Mouse (Mus musculus) lung, embryonic 16.5 days (tissue): ENCODE data around the gene Sorbs1. TPM values are rescaled to one million over a fixed set of nuclear protein-coding genes. Genes with fewer than 3 reads are reported as not detected.

Experiments
- ATAC-seq: fragments of 200-750 bp; cut with Nextera tagmentation; 2 replicates; pipeline ENCODE4 v1.8.0; 2017; ENCODE audit warnings: low read depth, mild to moderate bottlenecking, moderate library complexity
- H3K27ac ChIP-seq: fragments of 300-500 bp; sonication (generic); 2 replicates; pipeline ENCODE4 v1.5.1; 2014; ENCODE audit warnings: mild to moderate bottlenecking, control low read depth, low read length
- H3K27me3 ChIP-seq: fragments of 300-500 bp; sonication (generic); 2 replicates; pipeline ENCODE4 v1.6.1; 2014; ENCODE audit warnings: low read depth, low read length, mixed read lengths; ENCODE audit not compliant: control insufficient read depth, insufficient read depth
- H3K36me3 ChIP-seq: fragments of 300-500 bp; sonication (generic); 2 replicates; pipeline ENCODE4 v1.6.1; 2014; ENCODE audit warnings: low read length; ENCODE audit not compliant: control insufficient read depth, insufficient read depth
- H3K4me1 ChIP-seq: fragments of 300-500 bp; sonication (generic); replicated peaks from 2 replicates; pipeline ENCODE4 v1.6.1; 2014; ENCODE audit warnings: low read length, mixed read lengths; ENCODE audit not compliant: control insufficient read depth, insufficient read depth
- H3K4me2 ChIP-seq: fragments of 300-500 bp; sonication (generic); 2 replicates; pipeline ENCODE4 v1.6.1; 2014; ENCODE audit warnings: low read depth, low read length, control low read depth
- H3K4me3 ChIP-seq: fragments of 300-500 bp; sonication (generic); 2 replicates; pipeline ENCODE4 v1.5.1; 2014; ENCODE audit warnings: mild to moderate bottlenecking, low read length, control low read depth
- H3K9ac ChIP-seq: fragments of 300-500 bp; sonication (generic); 2 replicates; pipeline ENCODE4 v1.6.1; 2014; ENCODE audit warnings: low read length, control low read depth
- H3K9me3 ChIP-seq: fragments of 300-500 bp; sonication (generic); 2 replicates; pipeline ENCODE4 v1.6.1; 2016; ENCODE audit warnings: low read length; ENCODE audit not compliant: control insufficient read depth
- WGBS: fragments of 180-500 bp; shearing (Covaris S2); extraction: QIAGEN DNeasy Blood & Tissue Kit; methylation state at CpG from one replicate; pipeline ENCODE4 v1.1.7; 2014; 5-methylcytosine and 5-hydroxymethylcytosine counted together
- polyA plus RNA-seq: library from polyadenylated mRNA; unstranded; fragments of >200 nt; fragmentation: Nextera tagmentation; extraction: Ambion mirVana; gene quantifications from 2 replicates; pipeline ENCODE4 v1.2.1, GENCODE M21; 2015

Gene Sorbs1
- polyA plus RNA-seq, 1 experiment from 2014 or later: 51.5 TPM

DNA sequence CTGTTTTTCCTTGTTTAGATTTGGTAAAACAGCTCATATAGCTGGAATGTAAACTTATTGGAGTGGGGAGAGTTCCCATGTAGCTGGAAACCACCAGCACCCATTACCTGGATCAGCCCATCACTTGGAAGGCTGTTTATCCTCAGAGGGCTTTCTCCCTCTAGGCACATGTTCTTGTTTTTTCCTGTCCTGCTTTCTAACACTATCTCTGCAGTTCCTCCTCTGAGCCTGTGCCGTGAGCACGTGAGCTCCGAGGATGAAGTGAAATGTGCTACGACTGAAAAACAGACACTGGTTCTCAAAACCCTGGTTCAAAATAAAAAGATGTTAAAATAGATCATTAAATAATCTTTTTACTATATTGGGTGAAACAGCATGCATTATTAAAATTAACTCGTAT is 211.1 kb downstream of the Sorbs1 start:
- Histone ChIP-seq H3K4me1 (no peaks in the 10 kb centered on the region), H3K27me3 (no peaks in the 10 kb centered on the region), H3K36me3 (no peaks in the 10 kb centered on the region), H3K4me3 (no peak overlapping the region), H3K9ac (no peak overlapping the region), H3K9me3 (no peaks in the 10 kb centered on the region), H3K27ac (no peak overlapping the region), H3K4me2 (no peak overlapping the region)
- no peak for ATAC-seq
- 77% methylated on average over 5 of the region's 5 CpGs for WGBS

DNA sequence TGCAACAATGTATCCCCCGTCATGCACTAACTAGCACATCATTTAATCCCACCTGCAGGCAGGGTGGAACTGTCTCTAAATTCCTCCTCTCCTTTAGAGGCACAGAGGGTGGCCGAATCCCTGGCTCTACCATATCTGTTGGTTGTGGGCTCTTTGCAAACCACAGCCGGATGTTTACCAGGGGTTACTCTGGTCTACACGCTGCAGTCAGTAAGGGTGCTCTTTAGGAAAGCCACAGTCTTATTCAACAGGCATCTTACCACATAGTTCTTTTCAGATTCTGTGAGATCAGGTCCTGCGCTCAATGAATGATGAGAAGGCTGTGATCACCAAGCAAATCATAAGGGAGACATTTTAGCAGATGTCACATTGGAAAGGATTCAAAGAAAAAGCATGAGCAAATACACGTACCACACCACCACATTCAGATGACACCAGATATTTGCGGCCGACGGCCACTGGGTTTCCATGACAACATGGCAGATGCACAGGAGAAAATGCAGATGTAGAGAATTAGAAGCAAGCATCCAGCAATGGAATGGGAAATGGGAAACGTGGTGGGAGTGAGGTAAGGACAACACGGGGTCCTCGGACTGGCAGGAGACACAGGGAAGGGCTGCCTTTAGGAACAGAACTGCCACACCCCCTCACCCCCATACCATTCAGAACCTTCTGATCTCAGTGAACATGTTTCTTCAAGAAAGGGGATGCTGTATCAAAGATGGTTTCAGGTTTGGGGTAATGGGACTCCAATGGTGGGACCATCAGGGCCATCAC is 213.4 kb downstream of the Sorbs1 start:
- no peaks in the 10 kb centered on the region for H3K36me3 ChIP-seq
- no peak overlapping the region for H3K27ac ChIP-seq
- ATAC-seq: no peak
- H3K4me2 ChIP-seq: no peak overlapping the region
- no peak overlapping the region for H3K9ac ChIP-seq
- 65% methylated on average over 12 of the region's 12 CpGs for WGBS
- no peaks in the 10 kb centered on the region for H3K9me3 ChIP-seq
- H3K4me1 ChIP-seq: no peaks in the 10 kb centered on the region
- H3K4me3 ChIP-seq: no peak overlapping the region
- no peaks in the 10 kb centered on the region for H3K27me3 ChIP-seq

DNA sequence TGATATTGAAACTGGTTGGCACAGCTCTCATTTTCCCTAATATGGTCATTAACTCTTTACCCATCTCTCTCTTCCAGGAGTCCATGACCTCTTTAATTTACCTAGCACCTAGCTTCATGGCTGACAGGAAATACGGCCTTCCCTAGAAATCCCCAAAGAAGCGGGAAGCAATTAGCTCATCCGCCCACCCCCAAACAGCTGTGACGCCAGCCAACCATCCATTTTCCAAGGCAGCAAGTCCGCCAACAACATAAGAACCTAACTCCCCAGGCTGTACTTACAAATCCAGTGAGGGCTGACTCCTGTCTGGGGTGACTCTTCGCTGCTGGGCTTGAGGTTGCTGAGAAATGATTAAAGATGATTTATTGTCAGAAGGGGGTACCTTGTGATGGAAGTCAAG is 214.4 kb downstream of the Sorbs1 start:
- Histone ChIP-seq H3K4me1 (no peaks in the 10 kb centered on the region), H3K9me3 (no peaks in the 10 kb centered on the region), H3K27me3 (no peaks in the 10 kb centered on the region), H3K4me2 (no peak overlapping the region), H3K36me3 (no peaks in the 10 kb centered on the region), H3K9ac (no peak overlapping the region), H3K27ac (no peak overlapping the region), H3K4me3 (no peak overlapping the region)
- WGBS: 76% methylated on average over 6 of the region's 6 CpGs
- ATAC-seq: no peak

DNA sequence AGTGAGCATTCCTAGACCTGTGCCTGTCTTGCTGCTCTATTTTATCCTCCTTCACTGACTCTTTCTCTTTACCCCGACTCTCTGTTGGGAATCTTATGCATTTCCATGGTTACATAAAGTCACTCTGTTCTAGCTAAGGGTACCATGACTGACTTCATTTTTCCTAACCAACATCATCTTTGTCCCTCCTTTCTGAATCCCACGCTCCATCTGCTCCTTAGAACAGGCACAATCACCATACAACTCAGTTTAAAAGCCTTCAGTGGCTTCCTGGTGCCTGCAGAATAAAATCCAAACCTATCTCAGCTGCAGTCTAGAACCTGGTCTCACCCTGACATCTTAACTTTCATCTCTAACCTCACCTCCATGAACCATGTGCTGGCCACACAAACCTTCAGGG is 215.0 kb downstream of the Sorbs1 start:
- H3K9me3 ChIP-seq: no peaks in the 10 kb centered on the region
- H3K27me3 ChIP-seq: no peaks in the 10 kb centered on the region
- H3K36me3 ChIP-seq: no peaks in the 10 kb centered on the region
- no peak overlapping the region for H3K4me2 ChIP-seq
- no peak for ATAC-seq
- WGBS: 88% methylated on average over 2 of the region's 2 CpGs
- H3K9ac ChIP-seq: no peak overlapping the region
- H3K4me1 ChIP-seq: no peaks in the 10 kb centered on the region
- no peak overlapping the region for H3K27ac ChIP-seq
- H3K4me3 ChIP-seq: no peak overlapping the region

DNA sequence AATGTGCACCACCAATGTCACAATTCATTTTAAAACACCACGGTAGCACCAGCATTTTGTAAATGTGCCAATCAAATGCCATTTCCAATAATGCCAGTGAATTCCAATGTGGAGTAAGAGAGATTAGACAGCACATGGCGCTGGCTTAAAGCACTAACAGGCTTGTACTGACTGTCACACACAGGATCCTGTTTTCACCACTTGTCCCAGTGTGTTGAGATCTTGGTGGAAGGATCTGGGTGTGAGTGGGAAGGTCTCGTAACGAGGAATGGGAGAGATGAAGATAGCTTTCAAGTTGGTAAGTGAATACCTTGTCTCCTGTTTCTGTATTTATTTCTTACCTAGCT is 215.8 kb downstream of the Sorbs1 start:
- H3K36me3 ChIP-seq: no peaks in the 10 kb centered on the region
- no peak for ATAC-seq
- H3K4me3 ChIP-seq: no peak overlapping the region
- no peak overlapping the region for H3K4me2 ChIP-seq
- H3K27ac ChIP-seq: no peak overlapping the region
- no peaks in the 10 kb centered on the region for H3K4me1 ChIP-seq
- no peaks in the 10 kb centered on the region for H3K27me3 ChIP-seq
- 62% methylated on average over 4 of the region's 4 CpGs for WGBS
- H3K9ac ChIP-seq: no peak overlapping the region
- H3K9me3 ChIP-seq: no peaks in the 10 kb centered on the region

DNA sequence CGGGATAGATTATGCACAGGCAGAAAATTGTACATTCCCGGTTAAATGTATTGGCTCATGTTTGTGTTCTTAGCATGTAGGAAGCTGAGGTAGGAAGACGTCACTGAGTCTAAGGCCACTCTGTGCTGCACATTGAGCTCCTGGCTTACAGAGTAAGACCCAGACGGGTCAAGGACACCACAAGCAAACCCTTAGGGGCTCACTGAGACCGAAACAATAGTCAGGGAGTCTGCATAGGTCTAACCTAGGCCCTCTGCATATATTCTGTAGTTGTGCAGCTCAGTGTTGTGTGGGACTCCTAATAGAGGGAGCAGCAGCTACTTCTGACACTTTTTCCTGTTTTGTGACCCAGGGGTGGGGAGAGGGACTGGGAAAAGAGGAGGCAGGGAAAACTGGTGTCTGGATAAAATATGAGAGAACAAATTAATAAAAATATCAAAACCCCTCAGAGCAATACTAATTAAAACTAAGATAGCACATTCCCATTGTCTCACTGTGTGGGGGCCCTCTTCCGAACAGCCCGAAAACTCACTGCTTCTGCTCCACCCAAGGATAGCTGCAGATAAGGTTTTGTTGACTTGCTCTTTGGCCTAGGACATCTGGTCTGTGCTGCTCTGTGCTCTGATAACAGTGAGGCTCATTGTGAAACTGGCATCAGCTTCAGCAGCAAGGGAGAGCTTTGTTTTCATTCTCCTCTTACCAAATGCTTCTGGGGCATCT is 216.3 kb downstream of the Sorbs1 start:
- Histone ChIP-seq H3K4me1 (no peaks in the 10 kb centered on the region), H3K9me3 (no peaks in the 10 kb centered on the region), H3K27ac (no peak overlapping the region), H3K27me3 (no peaks in the 10 kb centered on the region), H3K4me2 (no peak overlapping the region), H3K4me3 (no peak overlapping the region), H3K36me3 (no peaks in the 10 kb centered on the region), H3K9ac (no peak overlapping the region)
- ATAC-seq: no peak
- WGBS: 76% methylated on average over 7 of the region's 7 CpGs

DNA sequence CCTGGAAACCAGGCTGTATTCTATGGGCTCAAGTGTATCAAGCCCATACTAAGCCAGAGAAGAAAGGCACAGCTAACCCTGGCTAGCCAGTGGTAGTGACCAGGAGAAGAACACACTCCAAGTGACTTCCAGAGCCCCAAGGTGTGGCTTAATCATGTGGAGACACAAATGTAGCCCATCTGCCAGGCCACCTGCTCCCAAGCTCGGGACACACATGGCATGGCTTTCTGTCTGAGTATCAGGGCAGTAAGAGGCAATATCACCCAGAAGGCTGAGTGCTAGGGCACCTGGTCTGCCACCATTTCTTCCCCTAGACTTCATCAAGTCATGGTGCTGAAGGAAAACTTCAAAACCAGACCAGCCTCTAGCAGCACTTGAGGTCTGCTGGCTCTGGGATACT is 219.3 kb downstream of the Sorbs1 start:
- Histone ChIP-seq H3K4me2 (no peak overlapping the region), H3K36me3 (no peaks in the 10 kb centered on the region), H3K27ac (no peak overlapping the region), H3K9me3 (no peaks in the 10 kb centered on the region), H3K4me1 (peaks cover 3% of the 10 kb centered on the region; the same call in 1 of the 2 replicates), H3K4me3 (no peak overlapping the region), H3K9ac (no peak overlapping the region), H3K27me3 (no peaks in the 10 kb centered on the region)
- WGBS: 78% methylated on average over 1 of the region's 1 CpGs
- no peak for ATAC-seq

DNA sequence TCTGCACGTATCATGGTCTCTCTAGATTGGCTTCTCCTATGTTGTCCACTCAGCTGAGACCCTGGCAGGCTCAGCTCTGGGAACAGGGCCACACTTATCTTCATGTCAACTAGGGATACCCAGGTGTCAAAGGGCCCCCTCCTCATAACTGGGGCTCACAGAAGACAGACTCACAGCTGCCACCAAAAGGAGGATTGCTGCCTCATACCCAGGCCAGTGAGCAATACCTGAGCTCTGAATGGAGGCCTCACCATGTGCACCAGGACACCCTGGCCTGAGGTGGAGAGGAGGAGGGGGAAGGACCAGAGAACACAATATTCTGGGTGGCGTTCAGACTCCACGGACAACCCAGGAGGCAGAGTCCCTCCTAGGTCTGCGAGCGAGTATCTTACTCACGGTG is 219.8 kb downstream of the Sorbs1 start:
- Histone ChIP-seq H3K4me1 (peaks cover 3% of the 10 kb centered on the region; the same call in 1 of the 2 replicates), H3K4me2 (no peak overlapping the region), H3K9ac (no peak overlapping the region), H3K27me3 (no peaks in the 10 kb centered on the region), H3K27ac (no peak overlapping the region), H3K4me3 (no peak overlapping the region), H3K36me3 (no peaks in the 10 kb centered on the region), H3K9me3 (no peaks in the 10 kb centered on the region)
- 94% methylated on average over 6 of the region's 6 CpGs for WGBS
- ATAC-seq: no peak

DNA sequence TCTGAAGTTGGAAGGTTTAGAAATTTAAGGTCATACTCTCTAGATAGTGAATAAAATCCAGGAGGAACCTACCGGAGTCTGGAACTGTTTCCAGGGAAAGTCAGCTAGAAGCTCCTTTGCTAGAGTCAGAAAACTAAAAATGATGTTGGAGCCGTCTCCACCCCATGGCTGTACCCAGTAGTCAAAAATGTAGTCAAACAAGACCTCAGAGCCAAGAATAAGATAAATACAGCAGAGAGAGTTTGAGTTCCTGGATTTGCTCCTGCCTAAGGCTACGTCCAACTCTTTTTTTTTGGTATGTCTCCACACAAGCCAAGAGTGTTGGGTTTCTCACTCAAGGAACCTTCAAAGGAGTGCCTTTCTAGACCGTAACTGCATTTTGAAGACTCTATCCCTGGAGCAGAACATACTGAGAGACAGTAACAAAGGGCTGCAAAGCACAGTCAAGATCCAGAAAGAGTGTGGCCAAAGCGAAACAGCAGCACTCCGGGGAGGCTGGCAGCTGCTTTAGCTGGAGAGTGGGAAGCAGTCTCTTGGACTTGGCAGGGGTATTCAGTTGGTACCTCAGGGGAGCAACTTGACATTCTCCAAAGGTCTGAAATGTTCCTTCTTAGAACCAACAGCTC is 223.4 kb downstream of the Sorbs1 start:
- H3K27ac ChIP-seq: no peak overlapping the region
- H3K27me3 ChIP-seq: no peaks in the 10 kb centered on the region

More for the DNA sequence above, 223.4 kb downstream of the Sorbs1 start:
- peak; percentile 59 for ATAC-seq
- Histone ChIP-seq H3K36me3 (no peaks in the 10 kb centered on the region), H3K4me2 (no peak overlapping the region), H3K9ac (no peak overlapping the region), H3K4me3 (no peak overlapping the region), H3K9me3 (no peaks in the 10 kb centered on the region), H3K4me1 (peaks cover 3% of the 10 kb centered on the region; the same call in 1 of the 2 replicates)
- 60% methylated on average over 6 of the region's 6 CpGs for WGBS
